Mouse (Mus musculus) testis, adult 2 months (tissue): ENCODE data around the gene Mapkapk3.

Experiments
- CTCF ChIP-seq: fragments of 200-500 bp; IDR thresholded peaks from 2 replicates; pipeline ENCODE4 v1.5.1; 2012; ENCODE audit warnings: low read depth, mild to moderate bottlenecking, inconsistent platforms, low read length, moderate library complexity; ENCODE audit not compliant: control insufficient read depth, insufficient read depth, insufficient replicate concordance
- POLR2A ChIP-seq: fragments of 200-500 bp; IDR thresholded peaks from 2 replicates; pipeline ENCODE4 v1.6.1; 2012; ENCODE audit warnings: low read depth, mild to moderate bottlenecking, inconsistent platforms, low read length, moderate library complexity; ENCODE audit not compliant: control insufficient read depth

DNA sequence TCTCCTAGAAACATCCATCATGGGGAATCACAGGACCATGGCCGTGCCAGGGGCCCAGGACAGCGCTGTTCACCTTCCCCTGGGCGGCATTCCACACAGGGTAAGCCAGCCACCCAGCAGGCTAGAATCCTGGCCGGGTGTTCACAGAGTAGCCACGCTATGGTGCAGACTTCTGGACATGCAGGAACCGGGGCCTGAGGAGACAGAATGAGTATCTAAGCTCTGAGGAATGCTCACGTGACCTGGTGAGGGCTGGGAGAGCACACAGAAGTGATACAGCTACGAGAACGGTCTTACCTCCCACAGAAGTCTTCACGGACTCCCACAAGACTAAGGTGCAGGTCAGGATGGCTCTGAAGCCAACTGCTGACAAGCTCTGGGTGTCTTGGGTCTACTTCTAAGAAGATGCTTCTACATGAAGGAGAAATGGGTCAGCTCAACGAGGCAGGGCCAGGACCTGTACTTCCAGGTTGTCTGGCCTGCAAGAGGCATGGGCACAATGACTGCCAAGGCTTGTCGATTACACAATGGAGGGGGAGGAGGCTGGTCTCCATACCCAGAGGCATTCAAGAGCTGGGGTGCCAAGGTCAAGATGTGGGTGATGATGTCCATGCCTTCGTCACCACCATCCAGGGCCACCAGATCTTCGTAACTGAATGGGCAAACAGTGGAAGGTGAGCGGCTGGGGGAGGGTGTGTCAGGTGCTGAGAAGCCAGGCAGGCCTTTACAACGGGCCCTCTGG, 38.4 kb upstream of the Mapkapk3 start:
- TF ChIP-seq CTCF (no peak), POLR2A (no peak)
